Mouse (Mus musculus) liver, embryonic 12.5 days (tissue): ENCODE results near the gene Prkcb. TPM values are rescaled to one million over a fixed set of nuclear protein-coding genes. Genes with fewer than 3 reads are reported as not detected.

Experiments used
- ATAC-seq: fragments of 200-750 bp; cut with Nextera tagmentation; 2 replicates; pipeline ENCODE4 v1.8.0; 2017; ENCODE audit warnings: moderate number of reproducible peaks, mild to moderate bottlenecking, moderate library complexity
- H3K27ac ChIP-seq: fragments of 300-500 bp; sonication (generic); 2 replicates; pipeline ENCODE4 v1.5.1; 2016; ENCODE audit warnings: mild to moderate bottlenecking
- H3K27me3 ChIP-seq: fragments of 300-500 bp; sonication (generic); replicated peaks from 2 replicates; pipeline ENCODE4 v1.6.1; 2016; ENCODE audit warnings: mild to moderate bottlenecking, moderate library complexity
- H3K36me3 ChIP-seq: fragments of 300-500 bp; sonication (generic); 2 replicates; pipeline ENCODE4 v1.6.1; 2016; ENCODE audit warnings: mild to moderate bottlenecking, moderate library complexity
- H3K4me1 ChIP-seq: fragments of 300-500 bp; sonication (generic); 2 replicates; pipeline ENCODE4 v1.6.1; 2016
- H3K4me2 ChIP-seq: fragments of 300-500 bp; sonication (generic); 2 replicates; pipeline ENCODE4 v1.6.1; 2016; ENCODE audit warnings: mild to moderate bottlenecking, moderate library complexity
- H3K4me3 ChIP-seq: fragments of 300-500 bp; sonication (generic); 2 replicates; pipeline ENCODE4 v1.5.1; 2016; ENCODE audit warnings: mild to moderate bottlenecking, moderate library complexity
- H3K9ac ChIP-seq: fragments of 300-500 bp; sonication (generic); 2 replicates; pipeline ENCODE4 v1.6.1; 2016; ENCODE audit warnings: mild to moderate bottlenecking, moderate library complexity
- H3K9me3 ChIP-seq: fragments of 300-500 bp; sonication (generic); replicated peaks from 2 replicates; pipeline ENCODE4 v1.6.1; 2016; ENCODE audit warnings: mild to moderate bottlenecking, moderate library complexity
- WGBS: fragments of 180-500 bp; shearing (Covaris S2); methylation state at CpG from one replicate; pipeline ENCODE4 v1.1.7; 2016; ENCODE audit not compliant: insufficient replicate concordance; 5-methylcytosine and 5-hydroxymethylcytosine counted together
- polyA plus RNA-seq: library from polyadenylated mRNA; unstranded; fragments of >200 nt; fragmentation: Nextera tagmentation; extraction: Ambion mirVana; gene quantifications from 2 replicates; pipeline ENCODE4 v1.2.1, GENCODE M21; 2016

The Prkcb gene
- polyA plus RNA-seq, 1 experiment from 2014 or later, result 2.3 TPM

GRCm38 (mm10) chr7:122381560-122381959 lies 93.0 kb downstream of the Prkcb start:
- Histone ChIP-seq H3K9me3 (no peaks in the 10 kb centered on the region), H3K27ac (no peak overlapping the region), H3K4me3 (no peak overlapping the region), H3K27me3 (no peaks in the 10 kb centered on the region), H3K4me2 (no peak overlapping the region), H3K36me3 (no peaks in the 10 kb centered on the region), H3K4me1 (no peaks in the 10 kb centered on the region), H3K9ac (no peak overlapping the region)
- WGBS, result 46% methylated on average over 10 of the region's 10 CpGs
- no peak for ATAC-seq

GRCm38 (mm10) chr7:122383260-122383659 lies 94.7 kb downstream of the Prkcb start:
- H3K36me3 ChIP-seq, result no peaks in the 10 kb centered on the region
- 82% methylated on average over 1 of the region's 2 CpGs for WGBS
- H3K27ac ChIP-seq, result no peak overlapping the region
- H3K4me1 ChIP-seq, result 0 out of 2 replicates have a peak, but pooled peaks cover 3% of the 10 kb centered on the region
- H3K4me2 ChIP-seq, result no peak overlapping the region
- H3K9me3 ChIP-seq, result no peaks in the 10 kb centered on the region
- no peaks in the 10 kb centered on the region for H3K27me3 ChIP-seq
- no peak overlapping the region for H3K4me3 ChIP-seq
- H3K9ac ChIP-seq, result no peak overlapping the region
- ATAC-seq, result no peak

- Histone ChIP-seq H3K36me3 (no peaks in the 10 kb centered on the region), H3K4me2 (no peak overlapping the region), H3K27ac (no peak overlapping the region), H3K4me3 (no peak overlapping the region), H3K27me3 (no peaks in the 10 kb centered on the region), H3K4me1 (0 out of 2 replicates have a peak, but pooled peaks cover 12% of the 10 kb centered on the region), H3K9me3 (no peaks in the 10 kb centered on the region), H3K9ac (no peak overlapping the region)
- no peak for ATAC-seq
- 67% methylated on average over 8 of the region's 8 CpGs for WGBS
Measured at GRCm38 (mm10) chr7:122384891-122385290, 96.3 kb downstream of the Prkcb start.

- Histone ChIP-seq H3K27ac (no peak overlapping the region), H3K4me1 (0 out of 2 replicates have a peak, but pooled peaks cover 15% of the 10 kb centered on the region), H3K27me3 (no peaks in the 10 kb centered on the region), H3K9ac (no peak overlapping the region), H3K4me2 (no peak overlapping the region), H3K4me3 (no peak overlapping the region), H3K9me3 (no peaks in the 10 kb centered on the region), H3K36me3 (no peaks in the 10 kb centered on the region)
- no peak for ATAC-seq
- WGBS, result 81% methylated on average over 1 of the region's 1 CpGs
Measured at GRCm38 (mm10) chr7:122386567-122386966, 98.0 kb downstream of the Prkcb start.

- 32% methylated on average over 4 of the region's 4 CpGs for WGBS
- H3K4me1 ChIP-seq, result 0 out of 2 replicates have a peak, but pooled peaks cover 15% of the 10 kb centered on the region
- no peak overlapping the region for H3K9ac ChIP-seq
- no peaks in the 10 kb centered on the region for H3K36me3 ChIP-seq
- no peaks in the 10 kb centered on the region for H3K9me3 ChIP-seq
- no peak overlapping the region for H3K27ac ChIP-seq
- ATAC-seq, result no peak
- H3K4me2 ChIP-seq, result no peak overlapping the region
- no peaks in the 10 kb centered on the region for H3K27me3 ChIP-seq
- no peak overlapping the region for H3K4me3 ChIP-seq
Measured at GRCm38 (mm10) chr7:122387896-122388295, 99.3 kb downstream of the Prkcb start.

GRCm38 (mm10) chr7:122388858-122389257 lies 100.3 kb downstream of the Prkcb start:
- H3K9me3 ChIP-seq, result no peaks in the 10 kb centered on the region
- 49% methylated on average over 5 of the region's 5 CpGs for WGBS
- H3K4me2 ChIP-seq, result no peak overlapping the region
- H3K36me3 ChIP-seq, result no peaks in the 10 kb centered on the region
- H3K4me3 ChIP-seq, result no peak overlapping the region
- ATAC-seq, result no peak
- no peak overlapping the region for H3K9ac ChIP-seq
- H3K27ac ChIP-seq, result no peak overlapping the region
- no peaks in the 10 kb centered on the region for H3K27me3 ChIP-seq
- 0 out of 2 replicates have a peak, but pooled peaks cover 15% of the 10 kb centered on the region for H3K4me1 ChIP-seq

GRCm38 (mm10) chr7:122389633-122390032 lies 101.1 kb downstream of the Prkcb start:
- no peaks in the 10 kb centered on the region for H3K9me3 ChIP-seq
- no peaks in the 10 kb centered on the region for H3K36me3 ChIP-seq
- H3K27me3 ChIP-seq, result no peaks in the 10 kb centered on the region
- H3K4me2 ChIP-seq, result no peak overlapping the region
- H3K4me3 ChIP-seq, result no peak overlapping the region
- no peak overlapping the region for H3K9ac ChIP-seq
- no peak overlapping the region for H3K27ac ChIP-seq
- 0 out of 2 replicates have a peak, but pooled peaks cover 15% of the 10 kb centered on the region for H3K4me1 ChIP-seq
- 44% methylated on average over 6 of the region's 6 CpGs for WGBS
- ATAC-seq, result no peak

GRCm38 (mm10) chr7:122390200-122390599 lies 101.6 kb downstream of the Prkcb start:
- H3K36me3 ChIP-seq, result no peaks in the 10 kb centered on the region
- no peak overlapping the region for H3K4me3 ChIP-seq
- no peaks in the 10 kb centered on the region for H3K9me3 ChIP-seq
- H3K4me2 ChIP-seq, result no peak overlapping the region
- 0 out of 2 replicates have a peak, but pooled peaks cover 15% of the 10 kb centered on the region for H3K4me1 ChIP-seq
- WGBS, result 32% methylated on average over 5 of the region's 5 CpGs
- H3K9ac ChIP-seq, result no peak overlapping the region
- no peaks in the 10 kb centered on the region for H3K27me3 ChIP-seq
- 0 out of 2 replicates have a peak, but pooled peaks have one; percentile 27 for ATAC-seq
- H3K27ac ChIP-seq, result no peak overlapping the region

- H3K4me2 ChIP-seq, result no peak overlapping the region
- no peak overlapping the region for H3K4me3 ChIP-seq
- H3K9me3 ChIP-seq, result no peaks in the 10 kb centered on the region
- no peak overlapping the region for H3K27ac ChIP-seq
- no peaks in the 10 kb centered on the region for H3K36me3 ChIP-seq
- no peaks in the 10 kb centered on the region for H3K27me3 ChIP-seq
- 0 out of 2 replicates have a peak, but pooled peaks cover 15% of the 10 kb centered on the region for H3K4me1 ChIP-seq
- ATAC-seq, result no peak
- 49% methylated on average over 4 of the region's 4 CpGs for WGBS
- no peak overlapping the region for H3K9ac ChIP-seq
Measured at GRCm38 (mm10) chr7:122390683-122391082, 102.1 kb downstream of the Prkcb start.

- no peak overlapping the region for H3K9ac ChIP-seq
- no peak overlapping the region for H3K27ac ChIP-seq
- no peak overlapping the region for H3K4me2 ChIP-seq
- no peaks in the 10 kb centered on the region for H3K27me3 ChIP-seq
- H3K4me3 ChIP-seq, result no peak overlapping the region
- no peaks in the 10 kb centered on the region for H3K9me3 ChIP-seq
- H3K4me1 ChIP-seq, result 0 out of 2 replicates have a peak, but pooled peaks cover 15% of the 10 kb centered on the region
- ATAC-seq, result no peak
- no peaks in the 10 kb centered on the region for H3K36me3 ChIP-seq
- WGBS, result 43% methylated on average over 3 of the region's 3 CpGs
Measured at GRCm38 (mm10) chr7:122391382-122391781, 102.8 kb downstream of the Prkcb start.

GRCm38 (mm10) chr7:122393964-122394363 lies 105.4 kb downstream of the Prkcb start:
- no peak overlapping the region for H3K4me3 ChIP-seq
- H3K9me3 ChIP-seq, result no peaks in the 10 kb centered on the region
- H3K27me3 ChIP-seq, result no peaks in the 10 kb centered on the region
- ATAC-seq, result no peak
- no peak overlapping the region for H3K27ac ChIP-seq
- no peak overlapping the region for H3K4me2 ChIP-seq
- 0 out of 2 replicates have a peak, but pooled peaks cover 6% of the 10 kb centered on the region for H3K4me1 ChIP-seq
- H3K36me3 ChIP-seq, result no peaks in the 10 kb centered on the region
- no peak overlapping the region for H3K9ac ChIP-seq
- 31% methylated on average over 4 of the region's 5 CpGs for whole genome bisulfite sequencing

GRCm38 (mm10) chr7:122395159-122395975 lies 106.8 kb downstream of the Prkcb start:
- no peaks in the 10 kb centered on the region for H3K4me1 ChIP-seq
- H3K27ac ChIP-seq, result no peak overlapping the region
- 52% methylated on average over 7 of the region's 7 CpGs for WGBS
- ATAC-seq, result no peak
- H3K9ac ChIP-seq, result no peak overlapping the region
- H3K4me3 ChIP-seq, result no peak overlapping the region
- no peak overlapping the region for H3K4me2 ChIP-seq
- H3K27me3 ChIP-seq, result no peaks in the 10 kb centered on the region
- H3K9me3 ChIP-seq, result no peaks in the 10 kb centered on the region
- no peaks in the 10 kb centered on the region for H3K36me3 ChIP-seq
